Mouse (Mus musculus) adrenal gland, postnatal 14 days (tissue): Measurements from ENCODE around the gene Dll1. TPM values are rescaled to one million over a fixed set of nuclear protein-coding genes. Genes with fewer than 3 reads are reported as not detected.

Experiments used
- DNase-seq: peaks from one replicate; pipeline ENCODE4 v3.0.0; 2021; ENCODE audit warnings: mixed read lengths
- long read RNA-seq, 2 experiments: library from polyadenylated mRNA; stranded (forward); transcript quantifications; one replicate each; pipeline ENCODE4 v2.0.0; 2021
- total RNA-seq: library from RNA; stranded (reverse); gene quantifications from 2 replicates; pipeline ENCODE4 v1.2.3, GENCODE M21; 2021

Dll1 gene
- 6.7 and 10.5 TPM in 2 replicates for total RNA-seq
- long read RNA-seq, experiment 1, transcript Dll1-201 (11 exons, 3,581 nt), result major isoform, 5 of 6 reads
- long read RNA-seq, experiment 1, partial matches to known transcripts, result 1 of 6 reads
- long read RNA-seq, experiment 1, other reads (novel, unspliced or antisense), result 0 of 6 reads
- long read RNA-seq, experiment 2, transcript Dll1-201 (11 exons, 3,581 nt), result major isoform, 11 of 13 reads
- long read RNA-seq, experiment 2, partial matches to known transcripts, result 1 of 13 reads
- long read RNA-seq, experiment 2, other reads (novel, unspliced or antisense), result 0 of 13 reads

- DNase-seq, result peak; percentile 47
These were observed at the start of gene Dll1 for GRCm38 (mm10) chr17:15376494-15377181. TSS of gene Dll1 (minus strand) at chr17:15376872.

DNA sequence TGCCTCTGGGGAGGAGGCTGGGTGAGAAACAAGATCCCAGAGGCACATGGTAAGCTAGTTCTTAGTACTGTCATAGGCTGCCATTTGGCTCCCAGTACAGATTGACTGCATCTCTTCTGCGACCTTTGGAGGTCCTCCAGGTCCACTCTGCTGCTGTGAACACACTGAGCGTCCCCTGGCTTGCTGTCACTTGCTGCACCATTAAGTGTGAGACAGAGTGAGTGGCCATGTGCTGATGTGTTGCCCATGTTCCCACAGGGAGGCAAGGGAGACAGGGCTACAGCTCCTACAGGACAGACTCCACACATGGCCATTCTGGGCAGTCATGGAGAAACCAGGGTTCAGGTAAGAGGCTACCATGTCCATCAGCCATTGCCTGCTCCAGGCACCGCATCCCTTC, 49.3 kb upstream of the Dll1 start:
- no peak for DNase-seq

- peak; percentile 22 for DNase-seq
These were observed 46.6 kb upstream of the Dll1 start for GRCm38 (mm10) chr17:15423080-15423765.

- DNase-seq, result no peak
These were observed 46.0 kb upstream of the Dll1 start for GRCm38 (mm10) chr17:15422666-15423065.

GRCm38 (mm10) chr17:15421446-15421845, 44.8 kb upstream of the Dll1 start:
- no peak for DNase-seq

GRCm38 (mm10) chr17:15420021-15420603, 43.4 kb upstream of the Dll1 start:
- DNase-seq, result no peak

DNA sequence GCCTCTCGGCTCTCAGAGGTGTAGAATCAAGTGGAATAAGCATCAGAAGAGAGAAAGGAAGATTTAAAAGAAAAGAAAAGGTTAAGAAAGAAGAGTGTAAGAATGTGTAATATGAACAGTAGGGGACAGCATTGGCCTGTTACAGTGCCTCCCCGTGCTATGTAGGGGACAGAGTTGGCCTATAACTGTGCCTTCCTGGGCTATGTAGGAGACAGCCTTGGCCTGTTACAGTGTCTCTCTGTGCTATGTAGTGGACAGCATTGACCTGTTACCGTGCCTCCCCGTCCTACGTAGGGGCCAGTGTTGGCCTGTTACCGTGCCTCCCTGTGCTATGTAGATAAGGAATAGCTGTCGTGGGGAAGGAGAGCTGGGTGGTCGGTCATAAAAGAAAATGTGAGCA, 42.9 kb upstream of the Dll1 start:
- DNase-seq, result no peak

GRCm38 (mm10) chr17:15416596-15417215, 40.0 kb upstream of the Dll1 start:
- no peak for DNase-seq

GRCm38 (mm10) chr17:15410861-15411260, 34.2 kb upstream of the Dll1 start:
- no peak for DNase-seq

DNA sequence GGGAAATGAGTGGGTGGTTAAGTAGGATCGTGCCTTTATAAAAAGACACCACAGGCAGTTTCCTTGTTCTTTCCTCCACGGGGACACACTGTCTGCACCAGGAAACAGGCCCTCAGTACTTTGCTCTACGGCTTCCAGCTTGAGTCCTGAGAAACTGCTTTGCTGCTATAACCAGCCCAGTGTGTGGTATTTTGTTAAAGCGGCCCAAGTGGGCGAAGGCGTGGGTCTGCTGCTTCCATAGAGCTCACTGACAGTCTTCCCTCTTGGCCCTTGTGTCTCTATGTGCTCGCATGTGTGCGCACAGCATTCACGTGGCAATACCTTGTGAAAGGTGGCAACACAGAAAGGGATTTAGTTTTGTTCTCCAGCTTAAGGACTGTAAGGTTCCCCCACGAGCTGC, 32.6 kb upstream of the Dll1 start:
- DNase-seq, result no peak

- DNase-seq, result no peak
These were observed 29.9 kb upstream of the Dll1 start for GRCm38 (mm10) chr17:15406576-15406975.

- DNase-seq, result no peak
These were observed 25.0 kb upstream of the Dll1 start for GRCm38 (mm10) chr17:15401716-15402115.

- DNase-seq, result peak; percentile 92
These were observed 19.5 kb upstream of the Dll1 start, which contains the start of gene Fam120b for GRCm38 (mm10) chr17:15395997-15396675. TSS of gene Fam120b (plus strand) at chr17:15396202.

GRCm38 (mm10) chr17:15389356-15389755, 12.7 kb upstream of the Dll1 start:
- DNase-seq, result no peak

DNA sequence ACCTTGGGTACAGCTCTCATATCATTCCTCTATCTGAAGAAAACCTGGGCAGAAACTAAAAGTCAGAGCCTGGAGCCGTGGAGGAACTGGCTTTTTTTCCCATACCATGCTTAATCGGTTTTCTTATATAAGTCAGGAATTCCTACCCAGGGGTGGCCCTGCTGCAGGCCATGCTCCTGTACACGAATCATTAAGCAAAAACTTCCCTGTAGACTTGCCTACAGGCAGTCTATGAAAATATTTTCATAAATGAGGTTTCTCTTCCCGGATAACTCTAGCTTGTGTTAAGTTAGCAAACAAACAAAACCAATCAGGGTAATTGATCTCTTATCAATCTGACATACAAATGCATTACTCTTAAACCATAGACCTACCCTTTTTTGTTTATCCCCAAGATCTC, 12.2 kb upstream of the Dll1 start:
- DNase-seq, result no peak

- no peak for DNase-seq
These were observed 6.7 kb upstream of the Dll1 start for GRCm38 (mm10) chr17:15383360-15383759.

- DNase-seq, result no peak
These were observed 5.4 kb upstream of the Dll1 start for GRCm38 (mm10) chr17:15381869-15382660.

DNA sequence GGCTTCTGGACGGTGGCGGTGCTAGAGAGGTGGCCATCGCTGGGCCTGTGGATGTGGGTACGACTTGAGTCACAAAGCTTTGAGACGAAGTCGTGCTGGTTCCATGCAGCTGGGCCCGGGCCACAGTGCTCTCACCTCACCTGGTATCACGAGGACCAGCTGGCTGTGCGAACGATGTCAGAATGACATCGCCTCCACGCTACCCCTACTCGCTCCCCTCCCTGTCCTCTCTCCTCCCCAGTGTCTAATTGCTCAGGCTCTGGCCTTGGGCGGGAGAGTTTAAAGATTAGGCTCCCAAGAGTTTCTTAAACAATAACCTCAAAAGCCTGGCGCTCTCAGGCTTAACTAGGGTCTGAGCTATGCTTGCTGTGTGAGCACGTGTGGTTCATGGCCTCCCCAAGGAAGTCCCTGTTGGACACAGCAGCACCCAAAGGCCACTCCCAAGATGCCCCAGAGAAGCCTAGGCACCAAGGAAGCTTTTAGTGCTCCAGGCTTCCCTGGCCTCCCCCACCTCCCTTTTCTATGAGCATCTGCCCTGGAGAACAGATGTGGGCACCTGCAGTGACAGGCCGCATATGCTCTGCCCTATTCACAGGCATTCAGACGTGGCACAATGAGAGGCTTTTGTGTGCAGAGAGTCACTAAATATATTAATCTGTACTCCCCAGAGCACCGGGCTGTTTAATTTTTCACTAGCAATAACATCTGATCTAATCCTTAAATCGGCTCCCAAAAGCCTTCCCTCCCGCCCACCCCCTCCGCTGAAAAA, 4.6 kb upstream of the Dll1 start:
- no peak for DNase-seq

- DNase-seq, result peak; percentile 66
These were observed 4.0 kb upstream of the Dll1 start for GRCm38 (mm10) chr17:15380641-15381051.
